Mouse (Mus musculus) stomach, embryonic 14.5 days (tissue): Measurements from ENCODE around the gene Mccc2. TPM values are rescaled to one million over a fixed set of nuclear protein-coding genes. Genes with fewer than 3 reads are reported as not detected.

Experiments used
- ATAC-seq: fragments of 200-750 bp; cut with Nextera tagmentation; 2 replicates; pipeline ENCODE4 v1.8.0; 2017; ENCODE audit warnings: low read depth, moderate TSS enrichment; ENCODE audit not compliant: insufficient number of reproducible peaks, insufficient read depth, low FRiP score
- H3K27ac ChIP-seq: fragments of 300-500 bp; sonication (generic); 2 replicates; pipeline ENCODE4 v1.5.1; 2014; ENCODE audit warnings: mild to moderate bottlenecking, low read length, moderate library complexity, mixed read lengths
- H3K27me3 ChIP-seq: fragments of 300-500 bp; sonication (generic); 2 replicates; pipeline ENCODE4 v1.6.1; 2014; ENCODE audit warnings: low read length, control low read depth, mixed read lengths; ENCODE audit not compliant: control insufficient read depth, insufficient read depth
- H3K36me3 ChIP-seq: fragments of 300-500 bp; sonication (generic); 2 replicates; pipeline ENCODE4 v1.6.1; 2014; ENCODE audit warnings: mild to moderate bottlenecking, control low read depth, low read length, moderate library complexity, mixed read lengths; ENCODE audit not compliant: control insufficient read depth, insufficient read depth
- H3K4me1 ChIP-seq: fragments of 300-500 bp; sonication (generic); 2 replicates; pipeline ENCODE4 v1.6.1; 2014; ENCODE audit warnings: low read length, control low read depth, mixed read lengths; ENCODE audit not compliant: control insufficient read depth, insufficient read depth
- H3K4me2 ChIP-seq: fragments of 300-500 bp; sonication (generic); replicated peaks from 2 replicates; pipeline ENCODE4 v1.6.1; 2014; ENCODE audit warnings: low read depth, low read length, control low read depth
- H3K4me3 ChIP-seq: fragments of 300-500 bp; sonication (generic); 2 replicates; pipeline ENCODE4 v1.5.1; 2014; ENCODE audit warnings: low read depth, low read length, control low read depth
- H3K9ac ChIP-seq: fragments of 300-500 bp; sonication (generic); replicated peaks from 2 replicates; pipeline ENCODE4 v1.6.1; 2014; ENCODE audit warnings: low read depth, mild to moderate bottlenecking, control low read depth, low read length, moderate library complexity, mixed read lengths
- H3K9me3 ChIP-seq: fragments of 300-500 bp; sonication (generic); 2 replicates; pipeline ENCODE4 v1.6.1; 2016; ENCODE audit warnings: low read depth, low read length, control low read depth; ENCODE audit not compliant: control insufficient read depth
- WGBS: fragments of 180-500 bp; shearing (Covaris S2); extraction: QIAGEN DNeasy Blood & Tissue Kit; methylation state at CpG from one replicate; pipeline ENCODE4 v1.1.7; 2014; 5-methylcytosine and 5-hydroxymethylcytosine counted together
- polyA plus RNA-seq: library from polyadenylated mRNA; unstranded; fragments of >200 nt; fragmentation: Nextera tagmentation; extraction: Ambion mirVana; gene quantifications from 2 replicates; pipeline ENCODE4 v1.2.1, GENCODE M21; 2014

The Mccc2 gene
- polyA plus RNA-seq, 1 experiment from 2014 or later = 49.3 TPM

GRCm38 (mm10) chr13:99955591-99955944 lies 59.9 kb downstream of the Mccc2 start:
- Histone ChIP-seq H3K27ac (no peak overlapping the region), H3K4me1 (no peaks in the 10 kb centered on the region), H3K9ac (no peak overlapping the region), H3K4me3 (no peak overlapping the region), H3K4me2 (no peak overlapping the region), H3K36me3 (peaks cover 20% of the 10 kb centered on the region; the same call in 1 of the 2 replicates), H3K9me3 (no peaks in the 10 kb centered on the region), H3K27me3 (no peaks in the 10 kb centered on the region)
- no peak for ATAC-seq
- WGBS = 92% methylated on average over 1 of the region's 1 CpGs

GRCm38 (mm10) chr13:99954902-99955590 lies 60.4 kb downstream of the Mccc2 start:
- ATAC-seq = no peak
- no peak overlapping the region for H3K4me2 ChIP-seq
- H3K9me3 ChIP-seq = no peaks in the 10 kb centered on the region
- no peak overlapping the region for H3K4me3 ChIP-seq
- no peak overlapping the region for H3K27ac ChIP-seq
- no peak overlapping the region for H3K9ac ChIP-seq
- WGBS = 97% methylated on average over 5 of the region's 5 CpGs
- no peaks in the 10 kb centered on the region for H3K27me3 ChIP-seq
- H3K4me1 ChIP-seq = no peaks in the 10 kb centered on the region
- peaks cover 20% of the 10 kb centered on the region; the same call in 1 of the 2 replicates for H3K36me3 ChIP-seq

- Histone ChIP-seq H3K27ac (no peak overlapping the region), H3K9ac (no peak overlapping the region), H3K4me3 (no peak overlapping the region), H3K27me3 (no peaks in the 10 kb centered on the region), H3K36me3 (0 out of 2 replicates have a peak, but pooled peaks cover 7% of the 10 kb centered on the region), H3K9me3 (no peaks in the 10 kb centered on the region), H3K4me2 (no peak overlapping the region), H3K4me1 (no peaks in the 10 kb centered on the region)
- ATAC-seq = no peak
- WGBS = 83% methylated on average over 4 of the region's 4 CpGs
These were observed 68.0 kb downstream of the Mccc2 start for GRCm38 (mm10) chr13:99947417-99947816.

- no peaks in the 10 kb centered on the region for H3K9me3 ChIP-seq
- 91% methylated on average over 2 of the region's 2 CpGs for WGBS
- ATAC-seq = no peak
- no peak overlapping the region for H3K27ac ChIP-seq
- H3K36me3 ChIP-seq = no peaks in the 10 kb centered on the region
- no peak overlapping the region for H3K4me3 ChIP-seq
- H3K27me3 ChIP-seq = no peaks in the 10 kb centered on the region
- no peaks in the 10 kb centered on the region for H3K4me1 ChIP-seq
- no peak overlapping the region for H3K4me2 ChIP-seq
- H3K9ac ChIP-seq = no peak overlapping the region
These were observed 71.9 kb downstream of the Mccc2 start for GRCm38 (mm10) chr13:99943525-99943924.

GRCm38 (mm10) chr13:99940601-99941000 lies 74.8 kb downstream of the Mccc2 start:
- Histone ChIP-seq H3K4me2 (no peak overlapping the region), H3K4me1 (no peaks in the 10 kb centered on the region), H3K27me3 (no peaks in the 10 kb centered on the region), H3K27ac (no peak overlapping the region), H3K4me3 (no peak overlapping the region), H3K36me3 (no peaks in the 10 kb centered on the region), H3K9me3 (no peaks in the 10 kb centered on the region), H3K9ac (no peak overlapping the region)
- 21% methylated on average over 2 of the region's 2 CpGs for WGBS
- ATAC-seq = no peak

- Histone ChIP-seq H3K36me3 (no peaks in the 10 kb centered on the region), H3K4me1 (no peaks in the 10 kb centered on the region), H3K4me2 (no peak overlapping the region), H3K27ac (no peak overlapping the region), H3K4me3 (no peak overlapping the region), H3K9me3 (no peaks in the 10 kb centered on the region), H3K27me3 (no peaks in the 10 kb centered on the region), H3K9ac (no peak overlapping the region)
- no peak for ATAC-seq
- WGBS = 64% methylated on average over 8 of the region's 8 CpGs
These were observed 76.1 kb downstream of the Mccc2 start for GRCm38 (mm10) chr13:99939320-99939671.

GRCm38 (mm10) chr13:99938606-99939319 lies 76.7 kb downstream of the Mccc2 start:
- H3K36me3 ChIP-seq = no peaks in the 10 kb centered on the region
- 69% methylated on average over 10 of the region's 10 CpGs for WGBS
- H3K9ac ChIP-seq = no peak overlapping the region
- no peaks in the 10 kb centered on the region for H3K9me3 ChIP-seq
- H3K27ac ChIP-seq = no peak overlapping the region
- H3K4me3 ChIP-seq = no peak overlapping the region
- H3K4me2 ChIP-seq = no peak overlapping the region
- no peaks in the 10 kb centered on the region for H3K27me3 ChIP-seq
- H3K4me1 ChIP-seq = no peaks in the 10 kb centered on the region
- no peak for ATAC-seq

GRCm38 (mm10) chr13:99937741-99938140 lies 77.7 kb downstream of the Mccc2 start:
- H3K4me1 ChIP-seq = no peaks in the 10 kb centered on the region
- no peak overlapping the region for H3K4me2 ChIP-seq
- H3K9me3 ChIP-seq = no peaks in the 10 kb centered on the region
- H3K9ac ChIP-seq = no peak overlapping the region
- H3K27me3 ChIP-seq = no peaks in the 10 kb centered on the region
- no peak for ATAC-seq
- no peak overlapping the region for H3K27ac ChIP-seq
- 74% methylated on average over 3 of the region's 3 CpGs for WGBS
- H3K4me3 ChIP-seq = no peak overlapping the region
- no peaks in the 10 kb centered on the region for H3K36me3 ChIP-seq
